Comparison of ENCODE assay signal across 23 mouse cellular contexts in the genomic region with DNA sequence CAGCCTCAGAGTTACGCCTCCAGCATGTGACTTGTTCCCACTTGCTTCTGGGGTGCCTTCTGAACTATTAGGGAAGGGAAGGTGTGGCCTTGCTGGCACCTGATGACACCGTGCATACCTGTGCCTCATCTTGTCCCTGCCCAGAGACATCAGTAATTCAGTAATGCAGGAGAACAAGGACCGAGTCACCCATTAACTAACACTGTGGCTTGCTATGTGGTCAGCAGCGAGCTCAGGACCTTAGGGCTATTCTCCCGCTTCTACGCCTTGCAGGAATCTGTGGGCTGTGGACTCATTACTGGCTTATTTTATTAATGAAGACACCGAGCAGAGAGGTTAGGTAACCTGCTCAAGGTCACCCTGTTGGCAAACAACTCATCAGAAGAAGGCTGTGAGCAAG. TPM values are rescaled to one million over a fixed set of nuclear protein-coding genes. Genes with fewer than 3 reads are reported as not detected.
DNase-seq lines count a peak whose midpoint lies in the region; ATAC-seq lines count a peak whose summit lies in the region.
"Had no signal": no experiment of that assay in that cellular context is flagged by ENCODE, and none has a peak within 500 bp of the region (broad histone marks: within the 10 kb centered on the region; RNA-seq: fewer than 3 reads in every experiment).

No protein-coding gene starts in this region.

- H3K36me3 ChIP-seq in midbrain, embryonic 10.5 days: no peaks in the 10 kb centered on the region
- no peaks in the 10 kb centered on the region for H3K36me3 ChIP-seq in midbrain, embryonic 16.5 days (ENCODE audit: control insufficient read depth, insufficient read depth, low read length)
- H3K36me3 ChIP-seq: embryonic facial prominence, embryonic 15.5 days; forebrain, embryonic 15.5 days; heart, embryonic 12.5 days; hindbrain, embryonic 10.5 days had no signal

- ATAC-seq in midbrain, embryonic 16.5 days: no peak
- no peak for ATAC-seq in granulocyte monocyte progenitor cell, adult 5-6 weeks (replicated peaks; ENCODE audit: poor library complexity, severe bottlenecking)
- ATAC-seq: forebrain, embryonic 15.5 days had no signal

- H3K27me3 ChIP-seq in midbrain, embryonic 10.5 days (ENCODE audit: low read depth, poor library complexity, severe bottlenecking): no peaks in the 10 kb centered on the region
- H3K27me3 ChIP-seq in midbrain, embryonic 16.5 days (ENCODE audit: control insufficient read depth, insufficient read depth, low read depth, low read length): no peaks in the 10 kb centered on the region
- H3K27me3 ChIP-seq: embryonic facial prominence, embryonic 15.5 days; forebrain, embryonic 15.5 days had no signal

- no peak for DNase-seq in midbrain, embryonic 10.5 days (ENCODE audit: low spot score)
- DNase-seq in kidney, adult 9 months: peak; percentile 82
- peak; percentile 31 for DNase-seq in kidney, postnatal 10 days
- no peak for DNase-seq in spleen, postnatal 36 days (ENCODE audit: low spot score in 2 of 2)
- DNase-seq in layer of hippocampus, postnatal 25 days (ENCODE audit: extremely low spot score in 1 of 2, low spot score in 1 of 2): no peak
- DNase-seq in gastrocnemius, postnatal 36 days: no peak
- DNase-seq: adrenal gland, adult 2 months; adrenal gland, postnatal 25 days; cerebellum, adult 18-20 months; cerebellum, postnatal 10 days; embryo, embryonic 11 days; gastrocnemius, postnatal 10 days had no signal

- H3K9me3 ChIP-seq in midbrain, embryonic 10.5 days (replicated peaks): no peaks in the 10 kb centered on the region
- no peaks in the 10 kb centered on the region for H3K9me3 ChIP-seq in midbrain, embryonic 16.5 days (replicated peaks; ENCODE audit: control insufficient read depth, low read length, poor library complexity, severe bottlenecking)
- H3K9me3 ChIP-seq: embryonic facial prominence, embryonic 15.5 days; forebrain, embryonic 15.5 days; heart, embryonic 12.5 days; hindbrain, embryonic 10.5 days had no signal

- H3K9ac ChIP-seq in midbrain, embryonic 16.5 days (ENCODE audit: low read depth, low read length): no peak overlapping the region
- H3K9ac ChIP-seq: embryonic facial prominence, embryonic 15.5 days; forebrain, embryonic 15.5 days; heart, embryonic 12.5 days; hindbrain, embryonic 14.5 days had no signal

- intact Hi-C loops in gastrocnemius, postnatal 36 days (cut with DNase I): no loop called here

- H3K4me2 ChIP-seq in midbrain, embryonic 16.5 days (ENCODE audit: low read length): no peak overlapping the region
- H3K4me2 ChIP-seq: embryonic facial prominence, embryonic 15.5 days; forebrain, embryonic 15.5 days; heart, embryonic 12.5 days; hindbrain, embryonic 14.5 days had no signal

- H3K27ac ChIP-seq in midbrain, embryonic 10.5 days (replicated peaks): 0 out of 2 replicates have a peak overlapping the region, but pooled peaks have one; percentile 19
- no peak overlapping the region for H3K27ac ChIP-seq in midbrain, embryonic 16.5 days (ENCODE audit: low read length)
- H3K27ac ChIP-seq: embryonic facial prominence, embryonic 15.5 days; forebrain, embryonic 15.5 days; hindbrain, embryonic 10.5 days; hindbrain, embryonic 14.5 days had no signal

- peaks cover 11% of the 10 kb centered on the region for H3K4me1 ChIP-seq in midbrain, embryonic 10.5 days
- no peaks in the 10 kb centered on the region for H3K4me1 ChIP-seq in midbrain, embryonic 16.5 days (ENCODE audit: control insufficient read depth, insufficient read depth, low read length)
- H3K4me1 ChIP-seq: embryonic facial prominence, embryonic 15.5 days; forebrain, embryonic 15.5 days had no signal

- no peak overlapping the region for H3K4me3 ChIP-seq in midbrain, embryonic 10.5 days
- H3K4me3 ChIP-seq in midbrain, embryonic 16.5 days (ENCODE audit: low read depth, low read length): no peak overlapping the region
- H3K4me3 ChIP-seq: embryonic facial prominence, embryonic 15.5 days; erythroblast, embryonic 14.5 days; forebrain, embryonic 15.5 days; heart, embryonic 12.5 days; hindbrain, embryonic 10.5 days had no signal

- 90% methylated on average over 7 of the region's 7 CpGs for WGBS in midbrain, embryonic 10.5 days
- 89% methylated on average over 7 of the region's 7 CpGs for WGBS in midbrain, embryonic 16.5 days

RNA-seq across cellular contexts. Expression of gene Crtac1, which starts 21.0 kb away (rescaled TPM):
- polyA plus RNA-seq in midbrain, embryonic 10.5 days (2016; fragmentation: Nextera tagmentation; extraction: Ambion mirVana): 2.1 and 4.2 TPM in 2 replicates
- polyA plus RNA-seq in midbrain, embryonic 16.5 days (2015; fragmentation: Nextera tagmentation; extraction: Ambion mirVana): 26.0 and 34.0 TPM in 2 replicates
- total RNA-seq in layer of hippocampus, postnatal 25 days (2021): 100 to 1,000 TPM in 1 of 2 experiments, 10 to 100 TPM in 1; 82.9 to 105 TPM
- under 1 TPM in 1 of 2 experiments, not detected in 1; 0.54 TPM for total RNA-seq in gastrocnemius, postnatal 36 days (2021)
- total RNA-seq in granulocyte monocyte progenitor cell, adult 5-6 weeks (2014; fragmentation: Nextera tagmentation): 0.17 TPM in 1 of 2 replicates, not detected in the other
- not detected in 2 replicates for total RNA-seq in granulocyte monocyte progenitor cell, adult 5-6 weeks (2017)
- total RNA-seq: common myeloid progenitor, adult 5-6 weeks; MEL had no signal
- polyA plus RNA-seq: C2C12; erythroblast, embryonic 14.5 days had no signal

Comparison
In these comparisons a context has a peak if more than half of its experiments do, and no peak if none do; other contexts are left out.
1. DNase-seq: peak in kidney, adult 9 months (single experiment) and kidney, postnatal 10 days (single experiment); none in midbrain, embryonic 10.5 days (single experiment), spleen, postnatal 36 days (0 of 2), layer of hippocampus, postnatal 25 days (0 of 2) and gastrocnemius, postnatal 36 days (0 of 2).
2. RNA of gene Crtac1, which starts 21.0 kb away (total RNA-seq): 82.9 to 105 TPM in layer of hippocampus, postnatal 25 days; 0.54 TPM in gastrocnemius, postnatal 36 days and 0.17 TPM in granulocyte monocyte progenitor cell, adult 5-6 weeks; every median in the first group is over 10 times any median in the second.